Mouse (Mus musculus) spleen, adult 2 months (tissue): Measurements from ENCODE around the gene Pmm1. TPM values are rescaled to one million over a fixed set of nuclear protein-coding genes. Genes with fewer than 3 reads are reported as not detected.

Experiments
- DNase-seq, 2 experiments: peaks; one replicate each; pipeline versions ENCODE4 v3.0.0 to v3.0.0-alpha.2; 2012 to 2021; ENCODE audit warnings: low spot score in 2 of 2, low read depth in 1 of 2
- H3K27ac ChIP-seq: fragments of 200-500 bp; 2 replicates; pipeline ENCODE4 v1.5.1; 2012; ENCODE audit warnings: low read length, inconsistent platforms; ENCODE audit not compliant: insufficient read depth
- H3K27me3 ChIP-seq: fragments of 200-500 bp; 2 replicates; pipeline ENCODE4 v1.6.1; 2012; ENCODE audit warnings: mild to moderate bottlenecking, moderate library complexity, low read length, inconsistent platforms; ENCODE audit not compliant: control insufficient read depth, insufficient read depth
- H3K36me3 ChIP-seq: fragments of 200-500 bp; 2 replicates; pipeline ENCODE4 v1.6.1; 2012; ENCODE audit warnings: mild to moderate bottlenecking, low read length, inconsistent platforms; ENCODE audit not compliant: control insufficient read depth, insufficient read depth
- H3K4me1 ChIP-seq: fragments of 200-500 bp; 2 replicates; pipeline ENCODE4 v1.6.1; 2011; ENCODE audit warnings: inconsistent platforms; ENCODE audit not compliant: control insufficient read depth, insufficient read depth, insufficient read length
- H3K4me3 ChIP-seq: fragments of 200-500 bp; 2 replicates; pipeline ENCODE4 v1.5.1; 2011; ENCODE audit warnings: mild to moderate bottlenecking, inconsistent platforms; ENCODE audit not compliant: insufficient read depth, insufficient read length; ENCODE audit errors: extremely low read depth
- CTCF ChIP-seq: fragments of 200-500 bp; IDR thresholded peaks from 2 replicates; pipeline ENCODE4 v1.5.1; 2011; ENCODE audit warnings: mild to moderate bottlenecking, inconsistent platforms; ENCODE audit not compliant: insufficient read depth, insufficient read length, insufficient replicate concordance; ENCODE audit errors: extremely low read depth
- POLR2A ChIP-seq: fragments of 200-500 bp; IDR thresholded peaks from 2 replicates; pipeline ENCODE4 v1.6.1; 2011; ENCODE audit warnings: low read depth, low read length, inconsistent platforms
- WGBS: fragments of 180-500 bp; shearing (Covaris S2); methylation state at CpG from one replicate; pipeline ENCODE4 v1.1.7; 2018; 5-methylcytosine and 5-hydroxymethylcytosine counted together
- polyA plus RNA-seq: library from polyadenylated mRNA; depleted of rRNA; stranded (reverse); fragments of >200 nt; gene quantifications from 2 replicates; pipeline ENCODE4 v1.2.3, GENCODE M21; 2012; rRNA removed

Pmm1 gene
- polyA plus RNA-seq, 1 experiment, result 18.2 TPM

DNA sequence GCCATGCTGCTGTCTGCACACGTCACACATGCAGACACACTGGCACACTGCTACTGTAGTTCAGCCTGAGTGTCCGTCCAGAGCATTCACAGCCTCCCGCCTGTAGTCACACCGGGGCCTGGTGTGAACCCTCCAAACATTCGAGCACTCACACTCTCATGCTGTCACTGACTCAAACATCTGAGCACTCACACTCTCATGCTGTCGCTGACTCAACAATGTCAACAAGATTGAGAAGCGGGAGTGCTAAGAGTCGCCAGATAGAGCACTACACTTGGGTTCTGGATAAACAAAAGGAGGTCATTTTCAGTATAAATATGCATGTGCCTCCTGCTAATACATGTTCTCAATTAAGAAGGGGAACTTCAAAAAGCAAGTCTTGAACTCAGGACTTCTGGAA lies 52.8 kb downstream of the Pmm1 start:
- Histone ChIP-seq H3K4me1 (no peaks in the 10 kb centered on the region), H3K27me3 (no peaks in the 10 kb centered on the region), H3K4me3 (no peak overlapping the region), H3K36me3 (peaks cover 29% of the 10 kb centered on the region), H3K27ac (no peak overlapping the region)
- DNase-seq, result no peak
- 94% methylated on average over 8 of the region's 8 CpGs for WGBS
- no peak for TF ChIP-seq POLR2A
- no peak for TF ChIP-seq CTCF

DNA sequence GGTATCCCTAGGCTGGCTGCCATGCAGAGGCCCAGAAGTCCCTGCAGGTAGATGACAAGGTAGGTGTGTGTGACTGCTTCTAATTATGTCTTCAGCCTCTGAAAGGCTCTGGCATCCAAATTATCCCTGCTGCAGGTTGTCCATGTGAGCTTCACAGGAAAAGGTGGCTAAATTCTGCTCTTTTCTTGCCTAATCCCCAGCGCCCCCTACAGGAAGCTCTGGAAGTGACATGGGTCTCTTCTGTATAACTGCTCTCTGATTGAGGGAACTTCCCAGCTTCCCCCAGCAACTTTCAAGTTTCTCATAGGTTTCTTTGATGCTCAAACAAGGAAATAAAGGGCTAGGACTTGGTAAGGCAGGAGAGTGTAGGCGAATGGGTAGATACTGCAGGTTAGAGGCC lies 55.8 kb downstream of the Pmm1 start:
- WGBS, result 38% methylated on average over 2 of the region's 2 CpGs
- TF ChIP-seq POLR2A (no peak), CTCF (peak; percentile 44; the same call in 1 of the 2 replicates)

More for the DNA sequence above, 55.8 kb downstream of the Pmm1 start:
- H3K4me3 ChIP-seq, result no peak overlapping the region
- no peaks in the 10 kb centered on the region for H3K4me1 ChIP-seq
- peak; percentile 29 to 66 for DNase-seq
- H3K36me3 ChIP-seq, result peaks cover 19% of the 10 kb centered on the region
- no peaks in the 10 kb centered on the region for H3K27me3 ChIP-seq
- H3K27ac ChIP-seq, result no peak overlapping the region

Other genes with a start within 250 kb of the Pmm1 start
- 18.8 and 24.9 TPM in 2 replicates for gene Zc3h7b, start 215.9 kb downstream of the Pmm1 start, polyA plus RNA-seq
- 26.6 and 28.4 TPM in 2 replicates for gene Rangap1, start 215.4 kb downstream of the Pmm1 start, polyA plus RNA-seq
- gene Tef, start 158.5 kb downstream of the Pmm1 start, polyA plus RNA-seq, result 21.2 and 21.9 TPM in 2 replicates
- 24.8 and 36.6 TPM in 2 replicates for gene Tob2, start 102.1 kb downstream of the Pmm1 start, polyA plus RNA-seq
- gene Phf5a, start 89.0 kb downstream of the Pmm1 start, polyA plus RNA-seq, result 22.7 and 29.8 TPM in 2 replicates
- gene Aco2, start 88.6 kb downstream of the Pmm1 start, polyA plus RNA-seq, result 68.7 and 80.4 TPM in 2 replicates
- 8.6 and 11.1 TPM in 2 replicates for gene Polr3h, start 34.7 kb downstream of the Pmm1 start, polyA plus RNA-seq
- 5.4 and 6.1 TPM in 2 replicates for gene Csdc2, start 24.2 kb downstream of the Pmm1 start, polyA plus RNA-seq
- gene 1700029P11Rik, start 19.6 kb upstream of the Pmm1 start, polyA plus RNA-seq, result not detected in 2 replicates
- 11.8 TPM in 2 replicates for gene Xrcc6, start 26.9 kb upstream of the Pmm1 start, polyA plus RNA-seq
- gene Desi1, start 72.9 kb upstream of the Pmm1 start, polyA plus RNA-seq, result 15.4 and 18.1 TPM in 2 replicates
- 34.5 and 37.5 TPM in 2 replicates for gene Snu13, start 86.7 kb upstream of the Pmm1 start, polyA plus RNA-seq
- not detected in 2 replicates for gene 4930407I10Rik, start 98.2 kb upstream of the Pmm1 start, polyA plus RNA-seq
- 0.05 TPM in 1 of 2 replicates, not detected in the other for gene Mei1, start 109.1 kb upstream of the Pmm1 start, polyA plus RNA-seq
- 16.2 and 16.7 TPM in 2 replicates for gene Ccdc134, start 167.0 kb upstream of the Pmm1 start, polyA plus RNA-seq
- gene Srebf2, start 186.3 kb upstream of the Pmm1 start, polyA plus RNA-seq, result 204 and 317 TPM in 2 replicates